Mouse (Mus musculus): Measurements from ENCODE around the gene Ndufc2. TPM values are rescaled to one million over a fixed set of nuclear protein-coding genes. Genes with fewer than 3 reads are reported as not detected.

The Ndufc2 gene
- polyA plus RNA-seq, 1 experiment from 2014 or later, result 223 TPM

DNA sequence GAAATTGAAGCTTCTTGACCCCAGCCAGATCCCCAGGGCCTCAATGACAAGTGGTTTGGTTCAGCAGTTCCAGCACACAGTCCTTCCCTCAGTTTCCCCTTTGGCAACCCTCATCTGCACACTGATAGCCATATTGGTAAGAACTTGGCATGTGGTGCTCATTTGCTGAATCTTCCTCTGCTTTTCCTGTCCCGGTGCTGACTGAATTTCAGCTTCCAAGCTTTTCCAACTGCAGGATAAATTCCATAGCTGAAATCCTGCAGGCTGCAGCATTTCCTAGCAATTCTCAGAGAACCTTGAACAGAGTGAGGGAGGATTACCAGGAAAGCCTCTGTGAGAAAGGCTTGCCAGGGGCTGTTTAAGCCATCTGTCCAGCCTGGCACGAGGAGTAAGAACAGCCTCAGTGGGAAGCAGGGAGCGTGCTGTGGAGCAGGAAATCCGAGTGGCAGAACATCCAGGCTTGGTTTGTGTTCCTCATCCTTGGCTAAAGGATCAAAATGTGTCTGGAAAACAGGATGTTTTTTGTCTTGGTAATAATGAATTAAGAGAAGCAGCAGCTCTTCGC lies 12.9 kb upstream of the Ndufc2 start:
- no peak for ATAC-seq
- in situ Hi-C loops (cut with MboI; ENCODE audit: low pct_unique_long_range_greater_than_20kb), result no loop called here
- H3K27me3 ChIP-seq, result no peaks in the 10 kb centered on the region
- TF ChIP-seq CTCF (IDR thresholded peaks at IDR 0.05), result no peak
- POLR2A ChIA-PET, result no interaction called here
- CTCF ChIA-PET, result interaction anchor here (1.1 kb wide), 1 partner anchor 9 kb away, joined by 4 read pairs; no protein-coding TSS in a partner anchor
- no peak for DNase-seq (ENCODE audit: low read depth, low spot score)

DNA sequence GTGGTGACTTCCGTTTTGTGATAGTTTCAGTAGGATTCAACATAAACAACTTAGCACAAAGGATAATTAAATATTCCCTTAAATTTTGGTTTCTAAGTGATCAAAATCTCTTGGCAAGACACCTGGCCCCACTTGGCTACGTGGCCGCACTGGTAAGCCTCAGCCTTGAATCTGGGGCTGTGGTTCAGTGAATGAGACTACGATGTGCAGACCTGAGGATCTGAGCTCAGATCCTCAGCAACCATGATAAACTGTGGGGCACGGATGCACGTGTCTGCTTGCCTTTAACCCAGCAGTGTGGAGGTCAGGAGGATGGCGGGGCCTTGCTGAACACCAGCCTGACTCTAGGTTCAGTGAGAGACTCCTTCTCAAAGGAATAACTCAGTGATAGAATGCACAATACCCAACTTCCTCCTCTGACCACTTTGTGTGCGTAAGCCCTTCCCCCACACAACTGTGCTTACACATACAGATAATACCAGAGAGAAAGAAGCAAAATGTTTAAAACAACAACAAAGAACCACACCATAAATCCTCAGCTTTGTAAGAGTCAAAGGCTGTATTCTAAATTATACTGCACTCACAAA lies 12.1 kb upstream of the Ndufc2 start:
- CTCF ChIA-PET, result no interaction called here
- no peak for TF ChIP-seq CTCF (IDR thresholded peaks at IDR 0.05)
- in situ Hi-C loops (cut with MboI; ENCODE audit: low pct_unique_long_range_greater_than_20kb), result no loop called here
- DNase-seq (ENCODE audit: low read depth, low spot score) (no peak), ATAC-seq (no peak)
- POLR2A ChIA-PET, result interaction anchor here (1.1 kb wide), 1 partner anchor 12 kb away, joined by 3 read pairs; no protein-coding TSS in a partner anchor
- H3K27me3 ChIP-seq, result no peaks in the 10 kb centered on the region

DNA sequence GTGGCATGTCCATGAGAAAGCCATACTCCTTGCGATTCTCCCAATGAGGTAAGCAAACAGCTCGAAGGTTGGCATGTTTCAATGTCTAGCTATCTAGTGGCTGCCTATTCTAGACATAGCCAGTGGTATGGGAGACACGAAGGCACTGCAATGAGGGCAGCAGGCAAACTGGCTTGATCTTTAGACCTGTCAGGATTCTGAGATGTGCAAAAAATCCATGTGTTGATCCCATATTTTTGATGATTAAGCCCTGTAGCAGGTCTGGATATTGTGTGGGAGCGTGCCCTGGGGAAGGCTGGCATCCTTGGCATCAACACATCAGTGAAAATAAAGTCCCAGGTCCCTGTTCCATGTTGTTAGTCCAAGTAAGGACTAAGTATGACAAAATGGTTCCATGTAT lies 11.3 kb upstream of the Ndufc2 start:
- ATAC-seq (no peak), DNase-seq (ENCODE audit: low read depth, low spot score) (no peak)
- ChIA-PET POLR2A (interaction anchor here (1.1 kb wide), 1 partner anchor 13 kb away, joined by 3 read pairs; no protein-coding TSS in a partner anchor), CTCF (no interaction called here)
- TF ChIP-seq CTCF (IDR thresholded peaks at IDR 0.05), result no peak
- no peaks in the 10 kb centered on the region for H3K27me3 ChIP-seq
- in situ Hi-C loops (cut with MboI; ENCODE audit: low pct_unique_long_range_greater_than_20kb), result no loop called here

DNA sequence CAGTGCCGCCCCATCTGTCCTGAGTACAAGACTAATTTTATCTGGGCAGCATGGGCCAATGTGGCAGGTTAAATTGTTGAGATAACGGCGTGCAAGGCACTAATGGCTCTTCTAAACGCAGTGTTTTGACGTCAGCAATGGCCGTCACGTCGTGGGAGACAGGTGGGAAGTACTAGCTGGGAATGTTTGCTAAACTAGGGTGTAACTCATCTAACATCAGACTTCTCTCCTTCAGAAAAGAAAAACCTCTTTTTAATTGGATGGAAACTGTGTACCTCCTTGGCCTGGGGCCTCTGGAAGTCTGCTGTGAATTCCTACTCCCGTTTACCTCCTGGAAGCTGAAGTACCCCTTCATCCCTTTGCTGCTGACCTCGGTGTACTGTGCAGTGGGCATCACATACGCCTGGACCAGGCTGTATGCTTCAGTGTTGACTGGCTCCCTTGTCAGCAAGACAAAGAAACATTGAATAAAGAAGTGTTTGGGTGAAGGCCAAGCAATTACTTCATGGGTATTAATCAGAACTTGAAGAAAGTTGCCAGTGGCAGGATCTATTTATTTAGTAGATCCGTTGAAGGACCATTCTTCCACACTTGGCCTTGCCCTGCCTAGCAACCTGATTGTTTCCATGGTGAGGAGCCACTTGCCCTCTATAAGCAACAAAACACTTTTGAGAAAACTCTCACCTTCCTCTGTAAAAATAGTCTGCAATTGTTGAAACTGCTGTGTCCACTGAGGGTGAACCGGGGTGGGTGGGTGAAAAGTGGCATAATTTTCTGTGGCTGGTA lies 8.3 kb upstream of the Ndufc2 start:
- POLR2A ChIA-PET, result no interaction called here
- TF ChIP-seq CTCF (IDR thresholded peaks at IDR 0.05), result no peak
- in situ Hi-C loops (cut with MboI; ENCODE audit: low pct_unique_long_range_greater_than_20kb), result no loop called here
- CTCF ChIA-PET, result no interaction called here
- ATAC-seq (no peak), DNase-seq (ENCODE audit: low read depth, low spot score) (no peak)
- no peaks in the 10 kb centered on the region for H3K27me3 ChIP-seq

DNA sequence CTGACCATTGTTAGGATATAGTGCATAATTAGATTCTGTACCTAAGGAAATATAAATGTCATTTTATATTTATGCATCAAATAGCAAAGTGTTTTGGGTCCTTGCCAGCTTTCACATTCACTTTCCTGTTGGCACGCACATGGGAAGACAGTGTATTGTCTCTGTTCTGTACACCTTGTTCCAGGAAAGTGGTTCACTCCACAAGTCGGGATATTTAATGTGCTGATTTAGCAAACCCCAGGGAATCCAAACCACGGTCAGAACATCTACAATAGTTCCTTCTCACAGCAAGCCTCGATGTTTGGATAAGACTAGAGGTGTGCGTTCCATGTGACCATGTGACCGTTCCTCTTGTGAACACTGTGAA lies 7.7 kb upstream of the Ndufc2 start:
- ATAC-seq (no peak), DNase-seq (ENCODE audit: low read depth, low spot score) (no peak)
- CTCF ChIA-PET, result no interaction called here
- in situ Hi-C loops (cut with MboI; ENCODE audit: low pct_unique_long_range_greater_than_20kb), result no loop called here
- POLR2A ChIA-PET, result no interaction called here
- no peaks in the 10 kb centered on the region for H3K27me3 ChIP-seq
- TF ChIP-seq CTCF (IDR thresholded peaks at IDR 0.05), result no peak

DNA sequence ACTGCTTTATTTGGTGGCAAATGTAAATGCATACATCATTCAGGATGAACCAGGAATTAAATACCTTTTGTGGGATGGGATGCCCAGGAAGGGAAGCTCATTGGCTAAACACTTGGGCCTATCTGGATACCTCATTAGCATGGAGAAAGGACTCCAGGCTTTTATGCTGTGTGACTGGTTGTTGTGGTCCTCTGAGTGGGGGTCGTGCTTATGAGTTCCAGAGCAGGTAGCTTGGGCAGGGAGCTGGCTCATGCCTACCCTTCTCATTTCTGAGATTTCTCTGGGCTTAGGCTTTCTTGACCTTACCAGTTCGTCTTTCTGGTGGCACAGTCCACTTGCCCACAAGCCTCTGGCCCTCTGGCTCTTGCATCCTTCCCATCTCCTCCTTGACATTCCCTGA lies 5.4 kb upstream of the Ndufc2 start:
- DNase-seq (ENCODE audit: low read depth, low spot score) (no peak), ATAC-seq (no peak)
- in situ Hi-C loops (cut with MboI; ENCODE audit: low pct_unique_long_range_greater_than_20kb), result no loop called here
- no peak for TF ChIP-seq CTCF (IDR thresholded peaks at IDR 0.05)
- CTCF ChIA-PET, result no interaction called here
- H3K27me3 ChIP-seq, result no peaks in the 10 kb centered on the region
- POLR2A ChIA-PET, result no interaction called here

DNA sequence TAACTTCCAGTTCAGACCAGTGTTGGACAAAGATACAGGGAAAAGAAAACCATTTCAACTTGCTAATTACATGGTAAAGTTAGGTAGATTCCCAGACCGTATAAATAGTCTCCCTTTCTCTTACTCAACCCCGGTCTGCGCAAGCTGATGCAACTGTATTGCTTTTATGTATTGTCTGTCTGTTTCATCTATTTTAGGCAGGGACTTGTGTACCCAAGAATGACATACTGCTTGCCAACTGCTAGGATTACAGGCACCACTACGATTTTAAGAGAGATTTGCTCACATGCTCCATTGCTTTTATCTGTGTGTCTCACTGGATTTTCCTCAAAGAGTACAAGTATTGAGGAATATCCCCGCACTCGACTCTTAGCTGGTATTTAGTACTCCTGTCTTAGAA lies 860 bp upstream of the Ndufc2 start:
- H3K27me3 ChIP-seq, result no peaks in the 10 kb centered on the region
- ChIA-PET CTCF (no interaction called here), POLR2A (interaction anchor here (1.2 kb wide), 1 partner anchor 180 kb away, joined by 3 read pairs; no protein-coding TSS in a partner anchor)
- in situ Hi-C loops (cut with MboI; ENCODE audit: low pct_unique_long_range_greater_than_20kb), result no loop called here
- no peak for TF ChIP-seq CTCF (IDR thresholded peaks at IDR 0.05)
- DNase-seq (ENCODE audit: low read depth, low spot score) (no peak), ATAC-seq (no peak)

DNA sequence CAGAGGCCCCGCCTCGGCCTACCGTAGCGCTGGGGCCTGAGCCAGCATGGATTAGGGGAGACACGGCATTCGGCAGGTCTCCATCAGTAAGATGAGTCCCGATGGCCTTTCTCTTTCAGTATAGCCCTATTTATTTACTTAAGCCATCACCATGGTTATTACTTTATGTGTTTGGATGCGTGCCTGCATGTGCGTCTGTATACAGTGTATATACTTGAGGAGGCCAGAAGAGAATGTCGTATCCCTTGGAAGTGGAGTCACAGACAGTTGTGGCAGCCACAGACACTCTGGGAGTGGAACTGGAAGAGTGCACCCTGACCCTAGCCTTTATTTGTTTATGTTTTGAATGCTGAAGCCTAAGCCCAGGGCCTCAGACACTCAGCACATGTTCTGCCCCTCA lies 7.3 kb downstream of the Ndufc2 start:
- POLR2A ChIA-PET, result no interaction called here
- no peaks in the 10 kb centered on the region for H3K27me3 ChIP-seq
- CTCF ChIA-PET, result no interaction called here
- no peak for DNase-seq (ENCODE audit: low read depth, low spot score)
- in situ Hi-C loops (cut with MboI; ENCODE audit: low pct_unique_long_range_greater_than_20kb), result no loop called here
- ATAC-seq, result no peak
- TF ChIP-seq CTCF (IDR thresholded peaks at IDR 0.05), result no peak

DNA sequence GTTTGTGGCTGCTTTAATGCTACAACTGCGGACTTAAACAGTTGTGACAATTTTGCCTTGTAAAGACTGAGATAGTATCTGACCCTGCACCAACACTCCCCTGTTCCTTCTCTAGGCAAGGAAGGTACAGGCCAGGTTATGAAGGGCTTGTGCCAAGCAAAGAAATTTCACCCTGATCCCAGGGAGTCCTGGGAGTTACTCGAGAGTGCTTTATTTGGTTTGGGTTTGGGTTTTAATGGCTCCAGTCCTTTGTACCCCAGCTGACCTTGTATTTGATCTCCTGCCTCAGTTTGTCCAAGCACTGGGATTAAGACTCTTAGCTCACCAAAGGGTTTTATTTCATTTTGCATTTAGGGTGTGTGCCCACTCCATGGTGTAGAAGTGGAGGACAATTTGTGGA lies 11.3 kb downstream of the Ndufc2 start:
- no peak for TF ChIP-seq CTCF (IDR thresholded peaks at IDR 0.05)
- POLR2A ChIA-PET, result interaction anchor here (0.6 kb wide), 1 partner anchor 13 kb away, joined by 3 read pairs; no protein-coding TSS in a partner anchor
- ATAC-seq (no peak), DNase-seq (ENCODE audit: low read depth, low spot score) (no peak)
- CTCF ChIA-PET, result interaction anchor here (1.5 to 1.7 kb wide), 2 partner anchors 10 to 168 kb away, joined by 3 read pairs; partner anchors contain the start of gene Aamdc
- in situ Hi-C loops (cut with MboI; ENCODE audit: low pct_unique_long_range_greater_than_20kb), result no loop called here
- no peaks in the 10 kb centered on the region for H3K27me3 ChIP-seq

DNA sequence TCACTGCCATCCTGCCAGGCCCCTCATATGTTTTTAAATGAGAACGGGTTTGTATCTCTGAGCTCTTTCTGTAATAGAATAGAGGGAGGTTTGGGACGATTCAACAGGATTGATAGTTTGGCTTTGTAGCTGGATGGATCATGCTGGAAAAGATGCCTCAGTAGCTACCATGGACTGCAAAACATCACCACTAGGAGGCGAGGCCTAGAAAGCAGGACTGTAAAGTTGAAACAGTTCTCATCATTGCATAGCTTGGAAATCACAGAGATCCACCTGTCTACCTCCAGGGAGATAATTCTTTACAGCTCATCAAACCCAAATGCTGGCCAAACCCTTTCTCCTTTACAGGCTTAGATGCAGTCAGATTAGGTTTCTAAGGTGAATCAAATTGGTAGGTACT lies 11.8 kb downstream of the Ndufc2 start:
- DNase-seq (ENCODE audit: low read depth, low spot score) (no peak), ATAC-seq (no peak)
- TF ChIP-seq CTCF (IDR thresholded peaks at IDR 0.05), result no peak
- ChIA-PET CTCF (interaction anchor here (1.5 to 1.7 kb wide), 2 partner anchors 11 to 168 kb away, joined by 3 read pairs; partner anchors contain the start of gene Aamdc), POLR2A (interaction anchor here (0.6 kb wide), 1 partner anchor 13 kb away, joined by 3 read pairs; no protein-coding TSS in a partner anchor)
- H3K27me3 ChIP-seq, result no peaks in the 10 kb centered on the region
- in situ Hi-C loops (cut with MboI; ENCODE audit: low pct_unique_long_range_greater_than_20kb), result no loop called here

DNA sequence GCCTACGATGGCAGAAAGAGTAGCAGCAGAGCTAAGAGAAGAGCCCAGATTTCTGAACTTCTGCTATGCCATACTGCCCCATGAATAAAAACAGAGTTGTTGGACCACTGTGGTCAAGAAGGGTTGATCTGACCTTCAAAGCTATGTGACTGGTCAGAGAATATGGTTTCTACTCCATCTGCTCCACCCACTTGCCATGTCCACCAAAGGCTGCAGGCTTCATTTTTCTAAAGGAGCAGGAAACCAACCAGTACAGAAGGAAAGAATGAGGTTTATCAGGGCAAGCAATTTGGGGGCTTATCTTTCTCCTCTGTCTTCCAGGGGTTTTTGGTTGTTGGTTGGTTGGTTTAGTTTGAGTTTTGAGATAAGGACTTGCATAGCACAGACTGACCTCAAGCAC lies 14.2 kb downstream of the Ndufc2 start:
- CTCF ChIA-PET, result interaction anchor here (1.3 kb wide), 1 partner anchor 11 kb away, joined by 3 read pairs; no protein-coding TSS in a partner anchor
- H3K27me3 ChIP-seq, result no peaks in the 10 kb centered on the region
- TF ChIP-seq CTCF (IDR thresholded peaks at IDR 0.05), result no peak
- DNase-seq (ENCODE audit: low read depth, low spot score) (no peak), ATAC-seq (no peak)
- in situ Hi-C loops (cut with MboI; ENCODE audit: low pct_unique_long_range_greater_than_20kb), result no loop called here
- POLR2A ChIA-PET, result no interaction called here

Data from Patski (cell line).